Mouse (Mus musculus) liver, embryonic 14.5 days (tissue): ENCODE results near the gene Ehbp1l1. TPM values are rescaled to one million over a fixed set of nuclear protein-coding genes. Genes with fewer than 3 reads are reported as not detected.

Source experiments
- ATAC-seq: fragments of 200-750 bp; cut with Nextera tagmentation; 2 replicates; pipeline ENCODE4 v1.8.0; 2017; ENCODE audit warnings: moderate number of reproducible peaks, mild to moderate bottlenecking, moderate library complexity; ENCODE audit not compliant: insufficient read depth
- DNase-seq, 3 experiments: peaks; one replicate each; pipeline ENCODE4 v3.0.0-alpha.2; 2012 to 2013; ENCODE audit warnings: low read depth in 3 of 3, low spot score in 3 of 3
- H3K27ac ChIP-seq: fragments of 300-500 bp; sonication (generic); 2 replicates; pipeline ENCODE4 v1.5.1; 2014; ENCODE audit warnings: moderate library complexity, mild to moderate bottlenecking, control low read depth, inconsistent platforms
- H3K27me3 ChIP-seq: fragments of 300-500 bp; sonication (generic); 2 replicates; pipeline ENCODE4 v1.6.1; 2014; ENCODE audit warnings: mild to moderate bottlenecking, low read length, moderate library complexity; ENCODE audit not compliant: control insufficient read depth, insufficient read depth
- H3K36me3 ChIP-seq: fragments of 300-500 bp; sonication (generic); replicated peaks from 2 replicates; pipeline ENCODE4 v1.6.1; 2014; ENCODE audit warnings: low read depth; ENCODE audit not compliant: control insufficient read depth, insufficient read depth
- H3K4me1 ChIP-seq, 2 experiments: fragments of 200-500 bp in 1 of 2; fragments of 300-500 bp in 1 of 2; sonication (generic) in 1 of 2; replicated peaks; 2 replicates each; pipeline ENCODE4 v1.6.1; 2012 to 2014; ENCODE audit warnings: antibody characterized with exemption in 1 of 2, inconsistent platforms in 1 of 2, low read length in 1 of 2; ENCODE audit not compliant: control insufficient read depth in 2 of 2, insufficient read depth in 2 of 2
- H3K4me2 ChIP-seq: fragments of 300-500 bp; sonication (generic); 2 replicates; pipeline ENCODE4 v1.6.1; 2014; ENCODE audit warnings: low read depth, mild to moderate bottlenecking, control low read depth, moderate library complexity
- H3K4me3 ChIP-seq, 2 experiments: fragments of 200-500 bp in 1 of 2; fragments of 300-500 bp in 1 of 2; sonication (generic) in 1 of 2; 2 replicates each; pipeline ENCODE4 v1.5.1; 2012 to 2014; ENCODE audit warnings: low read depth in 2 of 2, low read length in 2 of 2, mild to moderate bottlenecking in 2 of 2, control low read depth in 1 of 2, inconsistent platforms in 1 of 2, moderate library complexity in 1 of 2; ENCODE audit not compliant: insufficient read depth in 1 of 2
- H3K9ac ChIP-seq: fragments of 300-500 bp; sonication (generic); replicated peaks from 2 replicates; pipeline ENCODE4 v1.6.1; 2014; ENCODE audit warnings: mild to moderate bottlenecking, control low read depth, moderate library complexity
- H3K9me3 ChIP-seq: fragments of 300-500 bp; sonication (generic); 2 replicates; pipeline ENCODE4 v1.6.1; 2016; ENCODE audit warnings: low read length, mixed read lengths; ENCODE audit not compliant: control insufficient read depth
- CTCF ChIP-seq: IDR thresholded peaks from 2 replicates; pipeline ENCODE4 v1.5.1; 2016; ENCODE audit warnings: antibody characterized with exemption, low read depth, control low read depth
- EP300 ChIP-seq: IDR thresholded peaks from 2 replicates; pipeline ENCODE4 v1.6.1; 2016; ENCODE audit warnings: antibody characterized with exemption, low read depth
- WGBS: fragments of 180-500 bp; shearing (Covaris S2); extraction: QIAGEN DNeasy Blood & Tissue Kit; methylation state at CpG from one replicate; pipeline ENCODE4 v1.1.7; 2014; ENCODE audit not compliant: insufficient replicate concordance; 5-methylcytosine and 5-hydroxymethylcytosine counted together
- polyA plus RNA-seq, 2 experiments: library from polyadenylated mRNA; depleted of rRNA in 1 of 2; stranded (reverse) in 1 of 2; unstranded in 1 of 2; fragments of >200 nt; fragmentation: Nextera tagmentation in 1 of 2; extraction: Ambion mirVana in 1 of 2; gene quantifications; 2 replicates each; pipeline versions ENCODE4 v1.2.1 to v1.2.3; 2012 to 2014

Ehbp1l1 gene
- polyA plus RNA-seq (2012; rRNA removed) (70.8 and 95.5 TPM in 2 replicates), polyA plus RNA-seq (2014; fragmentation: Nextera tagmentation; extraction: Ambion mirVana) (66.0 and 76.7 TPM in 2 replicates)

GRCm38 (mm10) chr19:5725767-5726515 lies at the start of gene Ehbp1l1:
TSS of gene Ehbp1l1 (minus strand) at chr19:5726317.
- TF ChIP-seq CTCF: no peak
- TF ChIP-seq EP300: 0 out of 2 replicates have a peak, but pooled peaks have one; percentile 15
- peak in 2 of 3 experiments; percentile 62 to 63 for DNase-seq
- peak within 1 kb of the TSS; percentile 98 for H3K27ac ChIP-seq
- peak within 1 kb of the TSS; percentile 74 to 96 for H3K4me3 ChIP-seq
- peaks cover 38 to 51% of the 10 kb centered on the region in 2 experiments for H3K4me1 ChIP-seq
- 1% methylated on average over 47 of the region's 49 CpGs for WGBS
- H3K27me3 ChIP-seq: no peaks in the 10 kb centered on the region
- H3K36me3 ChIP-seq: peaks cover 38% of the 10 kb centered on the region
- no peaks in the 10 kb centered on the region for H3K9me3 ChIP-seq
- H3K9ac ChIP-seq: peak within 1 kb of the TSS; percentile 96
- peak within 1 kb of the TSS; percentile 95 for H3K4me2 ChIP-seq
- peak; percentile 26; the same call in 1 of the 2 replicates for ATAC-seq

- WGBS: under 1% methylated on average over 64 of the region's 64 CpGs
- ATAC-seq: peak; percentile 95
- H3K27ac ChIP-seq: peak within 1 kb of the TSS; percentile 5
- peak within 1 kb of the TSS; percentile 70 for H3K9ac ChIP-seq
- no peaks in the 10 kb centered on the region; the same call in 1 of the 2 replicates for H3K36me3 ChIP-seq
- peak within 1 kb of the TSS; percentile 87 for H3K4me2 ChIP-seq
- peak; percentile 69 to 79 (median 72) for DNase-seq
- H3K9me3 ChIP-seq: no peaks in the 10 kb centered on the region
- peak within 1 kb of the TSS; percentile 68 to 71 for H3K4me3 ChIP-seq
- no peak for TF ChIP-seq EP300
- TF ChIP-seq CTCF: no peak
- H3K27me3 ChIP-seq: no peaks in the 10 kb centered on the region
- H3K4me1 ChIP-seq: peaks cover 7 to 10% of the 10 kb centered on the region in 2 experiments
Measured at GRCm38 (mm10) chr19:5770925-5771860, 45.1 kb upstream of the Ehbp1l1 start, which contains the start of gene Scyl1. TSS of gene Scyl1 (minus strand) at chr19:5771419.

- Histone ChIP-seq H3K4me2 (peak overlapping the region; percentile 87), H3K4me3 (peak overlapping the region; percentile 68 to 71), H3K9ac (peak overlapping the region; percentile 70), H3K9me3 (no peaks in the 10 kb centered on the region), H3K4me1 (peaks cover 7 to 10% of the 10 kb centered on the region in 2 experiments), H3K27ac (no peak overlapping the region), H3K36me3 (no peaks in the 10 kb centered on the region; the same call in 1 of the 2 replicates), H3K27me3 (no peaks in the 10 kb centered on the region)
- WGBS: 47% methylated on average over 9 of the region's 9 CpGs
- no peak for TF ChIP-seq CTCF
- ATAC-seq (peak; percentile 2; the same call in 1 of the 2 replicates), DNase-seq (no peak)
Measured at GRCm38 (mm10) chr19:5770311-5770710, 44.2 kb upstream of the Ehbp1l1 start.

GRCm38 (mm10) chr19:5767271-5767670 lies 41.2 kb upstream of the Ehbp1l1 start:
- no peak for ATAC-seq
- Histone ChIP-seq H3K27me3 (no peaks in the 10 kb centered on the region), H3K4me2 (no peak overlapping the region), H3K4me3 (no peak overlapping the region), H3K4me1 (peaks cover 7 to 10% of the 10 kb centered on the region in 2 experiments), H3K36me3 (peaks cover 6% of the 10 kb centered on the region), H3K27ac (no peak overlapping the region), H3K9me3 (no peaks in the 10 kb centered on the region), H3K9ac (no peak overlapping the region)
- 80% methylated on average over 4 of the region's 4 CpGs for WGBS
- TF ChIP-seq EP300 (no peak), CTCF (no peak)
- no peak for DNase-seq
